24 mouse cellular contexts compared by ENCODE assay signal in the genomic region with DNA sequence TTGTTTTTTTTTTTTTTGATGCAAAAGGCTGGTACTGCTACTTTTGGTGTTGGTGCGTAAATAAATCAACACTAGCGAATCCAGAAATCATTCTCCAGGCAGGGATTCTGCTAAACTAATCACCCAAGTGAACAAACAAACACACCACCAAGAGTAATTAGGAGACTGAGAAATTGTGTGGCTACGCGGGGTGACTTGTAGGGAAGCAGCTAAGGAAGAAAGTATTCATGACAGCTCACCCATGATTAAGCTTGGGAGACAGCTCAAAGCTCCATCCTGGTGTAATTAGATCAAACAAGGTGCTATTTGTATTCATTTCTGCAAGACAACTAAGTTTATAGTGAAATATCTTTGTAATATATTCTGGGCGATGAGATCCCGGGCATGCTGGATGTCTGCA.
A peak's percentile ranks its signal among the peaks of the same experiment; 100 is the strongest.
DNase-seq lines count a peak whose midpoint lies in the region; ATAC-seq lines count a peak whose summit lies in the region.
"Had no signal": no experiment of that assay in that cellular context is flagged by ENCODE, and none has a peak within 500 bp of the region (broad histone marks: within the 10 kb centered on the region; RNA-seq: fewer than 3 reads in every experiment).

No protein-coding gene starts in this region.

- no peak for DNase-seq in forebrain, embryonic 11.5 days (ENCODE audit: low spot score)
- DNase-seq in forebrain, embryonic 14.5 days (ENCODE audit: low spot score), result peak; percentile 18
- DNase-seq in forebrain, embryonic 10.5 days (ENCODE audit: extremely low spot score, low spot score), result no peak
- DNase-seq in retina, embryonic 14.5 days (ENCODE audit: low spot score), result peak; percentile 72
- no peak for DNase-seq in layer of hippocampus, postnatal 14 days (ENCODE audit: low spot score in 2 of 2)
- DNase-seq in kidney, postnatal 4 days, result no peak
- DNase-seq: adrenal gland, adult 2 months; adrenal gland, postnatal 10 days; adrenal gland, postnatal 25 days; B cell, adult 2 months; cerebellum, adult 11-12 months; cerebellum, adult 8-10 months; cerebellum, adult 9-11 months; cerebellum, postnatal 14 days; cerebellum, postnatal 36 days; embryo, embryonic 11 days had no signal

- 48% methylated on average over 6 of the region's 6 CpGs for WGBS in forebrain, embryonic 11.5 days
- WGBS in forebrain, embryonic 13.5 days, result 35% methylated on average over 6 of the region's 6 CpGs
- whole genome bisulfite sequencing in forebrain, embryonic 14.5 days, result 29% methylated on average over 6 of the region's 6 CpGs
- WGBS in forebrain, embryonic 10.5 days, result 56% methylated on average over 6 of the region's 6 CpGs

- H3K4me1 ChIP-seq in forebrain, embryonic 11.5 days (replicated peaks; ENCODE audit: control insufficient read depth, insufficient read depth, low read length), result 0 out of 2 replicates have a peak, but pooled peaks cover 2% of the 10 kb centered on the region
- H3K4me1 ChIP-seq in forebrain, embryonic 13.5 days, result peaks cover 11% of the 10 kb centered on the region; the same call in 1 of the 2 replicates
- H3K4me1 ChIP-seq in forebrain, embryonic 14.5 days (ENCODE audit: control insufficient read depth, insufficient read depth, low read length), result no peaks in the 10 kb centered on the region
- peaks cover 27% of the 10 kb centered on the region for H3K4me1 ChIP-seq in forebrain, embryonic 10.5 days
- H3K4me1 ChIP-seq: embryonic facial prominence, embryonic 13.5 days; embryonic facial prominence, embryonic 15.5 days had no signal

- no peaks in the 10 kb centered on the region for H3K9me3 ChIP-seq in forebrain, embryonic 11.5 days (ENCODE audit: control insufficient read depth, low read length)
- no peaks in the 10 kb centered on the region for H3K9me3 ChIP-seq in forebrain, embryonic 13.5 days (replicated peaks)
- no peaks in the 10 kb centered on the region for H3K9me3 ChIP-seq in forebrain, embryonic 14.5 days (replicated peaks; ENCODE audit: control insufficient read depth, low read length)
- no peaks in the 10 kb centered on the region for H3K9me3 ChIP-seq in forebrain, embryonic 10.5 days
- H3K9me3 ChIP-seq: embryonic facial prominence, embryonic 13.5 days; embryonic facial prominence, embryonic 15.5 days; G1E had no signal

- 0 out of 2 replicates have a peak, but pooled peaks have one; percentile 42 for ATAC-seq in forebrain, embryonic 11.5 days (replicated peaks; ENCODE audit: low FRiP score)
- ATAC-seq in forebrain, embryonic 13.5 days, result no peak
- ATAC-seq in forebrain, embryonic 14.5 days, result no peak; the same call in 1 of the 2 replicates
- ATAC-seq: CD4-positive, CD25-positive, alpha-beta regulatory T cell, adult 4 months; forebrain, embryonic 16.5 days had no signal

- H3K4me2 ChIP-seq in forebrain, embryonic 11.5 days (ENCODE audit: low read depth, low read length, severe bottlenecking), result no peak overlapping the region
- no peak overlapping the region for H3K4me2 ChIP-seq in forebrain, embryonic 13.5 days
- no peak overlapping the region for H3K4me2 ChIP-seq in forebrain, embryonic 14.5 days (ENCODE audit: low read length)
- H3K4me2 ChIP-seq: embryonic facial prominence, embryonic 13.5 days; embryonic facial prominence, embryonic 15.5 days had no signal

- H3K36me3 ChIP-seq in forebrain, embryonic 11.5 days (ENCODE audit: control insufficient read depth, insufficient read depth, low read length), result no peaks in the 10 kb centered on the region
- H3K36me3 ChIP-seq in forebrain, embryonic 13.5 days (ENCODE audit: poor library complexity, severe bottlenecking), result no peaks in the 10 kb centered on the region
- H3K36me3 ChIP-seq in forebrain, embryonic 14.5 days (ENCODE audit: control insufficient read depth, insufficient read depth, low read length), result no peaks in the 10 kb centered on the region
- no peaks in the 10 kb centered on the region for H3K36me3 ChIP-seq in forebrain, embryonic 10.5 days (replicated peaks)
- H3K36me3 ChIP-seq: embryonic facial prominence, embryonic 13.5 days; embryonic facial prominence, embryonic 15.5 days; G1E had no signal

- H3K27ac ChIP-seq in forebrain, embryonic 11.5 days (ENCODE audit: low read depth, low read length), result no peak overlapping the region
- no peak overlapping the region for H3K27ac ChIP-seq in forebrain, embryonic 13.5 days
- no peak overlapping the region for H3K27ac ChIP-seq in forebrain, embryonic 14.5 days (ENCODE audit: low read depth, low read length)
- H3K27ac ChIP-seq in forebrain, embryonic 10.5 days, result no peak overlapping the region
- H3K27ac ChIP-seq: embryonic facial prominence, embryonic 13.5 days; embryonic facial prominence, embryonic 15.5 days had no signal

- H3K27me3 ChIP-seq in forebrain, embryonic 11.5 days (ENCODE audit: control insufficient read depth, insufficient read depth, low read length), result no peaks in the 10 kb centered on the region
- H3K27me3 ChIP-seq in forebrain, embryonic 13.5 days, result no peaks in the 10 kb centered on the region
- no peaks in the 10 kb centered on the region for H3K27me3 ChIP-seq in forebrain, embryonic 14.5 days (replicated peaks; ENCODE audit: control insufficient read depth, insufficient read depth, low read length)
- peaks cover 4% of the 10 kb centered on the region; the same call in 1 of the 2 replicates for H3K27me3 ChIP-seq in forebrain, embryonic 10.5 days (ENCODE audit: poor library complexity, severe bottlenecking)
- H3K27me3 ChIP-seq: CH12.LX; embryonic facial prominence, embryonic 13.5 days; embryonic facial prominence, embryonic 15.5 days had no signal

- no peak overlapping the region for H3K4me3 ChIP-seq in forebrain, embryonic 11.5 days (ENCODE audit: low read depth, low read length)
- no peak overlapping the region for H3K4me3 ChIP-seq in forebrain, embryonic 13.5 days
- H3K4me3 ChIP-seq in forebrain, embryonic 14.5 days (ENCODE audit: low read depth, low read length), result no peak overlapping the region
- no peak overlapping the region for H3K4me3 ChIP-seq in forebrain, embryonic 10.5 days
- H3K4me3 ChIP-seq: embryonic facial prominence, embryonic 13.5 days; embryonic facial prominence, embryonic 15.5 days; erythroblast, embryonic 14.5 days had no signal

- no peak overlapping the region for H3K9ac ChIP-seq in forebrain, embryonic 11.5 days (ENCODE audit: low read length)
- H3K9ac ChIP-seq in forebrain, embryonic 13.5 days, result no peak overlapping the region
- H3K9ac ChIP-seq in forebrain, embryonic 14.5 days (ENCODE audit: low read length), result no peak overlapping the region
- H3K9ac ChIP-seq: embryonic facial prominence, embryonic 13.5 days; embryonic facial prominence, embryonic 15.5 days had no signal

Comparison
In these comparisons a context has a peak if more than half of its experiments do, and no peak if none do; other contexts are left out.
1. DNase-seq: peak in forebrain, embryonic 14.5 days (single experiment) and retina, embryonic 14.5 days (single experiment); none in forebrain, embryonic 11.5 days (single experiment), forebrain, embryonic 10.5 days (single experiment), layer of hippocampus, postnatal 14 days (0 of 2) and kidney, postnatal 4 days (0 of 2).